Mouse (Mus musculus): ENCODE data around the gene Napepld. TPM values are rescaled to one million over a fixed set of nuclear protein-coding genes. Genes with fewer than 3 reads are reported as not detected.
A peak's percentile ranks its signal among the peaks of the same experiment; 100 is the strongest.
"Not testable (repeated sequence)": the region's sequence is repeated elsewhere in the genome, so short reads cannot be mapped to it uniquely, and the experiment has no call there.

Gene Napepld
- polyA plus RNA-seq, 1 experiment from 2014 or later = 1.1 TPM

GRCm38 (mm10) chr5:21700272-21700821 lies 849 bp downstream of the Napepld start:
- Histone ChIP-seq H3K9ac (ENCODE audit: low read depth, low read length) (peak overlapping the region; percentile 81), H3K4me3 (ENCODE audit: low read depth, low read length) (peak overlapping the region; percentile 84)
- WGBS (ENCODE audit: insufficient replicate concordance) = 20% methylated on average over 10 of the region's 10 CpGs

DNA sequence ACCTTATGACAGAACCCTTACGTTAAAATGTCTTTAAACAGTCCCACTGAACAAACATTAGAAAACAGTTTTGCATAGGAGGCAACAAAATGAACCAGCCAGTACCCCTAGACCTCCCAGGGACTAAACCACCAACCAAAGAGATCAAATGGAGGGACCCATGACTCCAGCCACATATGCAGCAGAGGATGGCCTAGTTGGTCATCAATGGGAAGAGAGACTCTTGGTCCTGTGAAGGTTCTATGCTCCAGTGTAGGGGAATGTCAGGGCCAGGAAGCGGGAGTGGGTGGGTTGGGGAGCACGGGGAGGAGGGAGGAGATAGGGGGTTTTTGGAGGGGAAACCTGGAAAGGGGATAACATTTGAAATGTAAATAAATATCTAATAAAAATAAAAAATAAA lies 1.6 kb downstream of the Napepld start:
- not testable (repeated sequence) for H3K4me3 ChIP-seq (ENCODE audit: low read depth, low read length); H3K4me1 ChIP-seq (ENCODE audit: control insufficient read depth, low read depth, low read length); H3K9me3 ChIP-seq (replicated peaks; ENCODE audit: control insufficient read depth, low read length); H3K9ac ChIP-seq (ENCODE audit: low read depth, low read length); H3K4me2 ChIP-seq (ENCODE audit: low read depth, low read length); H3K27ac ChIP-seq (ENCODE audit: low read length); H3K36me3 ChIP-seq (ENCODE audit: control insufficient read depth, insufficient read depth); H3K27me3 ChIP-seq (ENCODE audit: control insufficient read depth, insufficient read depth, low read depth, low read length); ATAC-seq (ENCODE audit: low read depth)
- WGBS (ENCODE audit: insufficient replicate concordance) = 78% methylated on average over 3 of the region's 3 CpGs

More at GRCm38 (mm10) chr5:21700272-21700821, 849 bp downstream of the Napepld start:
- ATAC-seq (ENCODE audit: low read depth) = no peak
- peak overlapping the region; percentile 98 for H3K4me2 ChIP-seq (ENCODE audit: low read depth, low read length)
- no peaks in the 10 kb centered on the region for H3K36me3 ChIP-seq (ENCODE audit: control insufficient read depth, insufficient read depth)
- no peaks in the 10 kb centered on the region for H3K9me3 ChIP-seq (replicated peaks; ENCODE audit: control insufficient read depth, low read length)
- H3K27ac ChIP-seq (ENCODE audit: low read length) = no peak overlapping the region
- peaks cover 6% of the 10 kb centered on the region for H3K4me1 ChIP-seq (ENCODE audit: control insufficient read depth, low read depth, low read length)
- no peaks in the 10 kb centered on the region for H3K27me3 ChIP-seq (ENCODE audit: control insufficient read depth, insufficient read depth, low read depth, low read length)

DNA sequence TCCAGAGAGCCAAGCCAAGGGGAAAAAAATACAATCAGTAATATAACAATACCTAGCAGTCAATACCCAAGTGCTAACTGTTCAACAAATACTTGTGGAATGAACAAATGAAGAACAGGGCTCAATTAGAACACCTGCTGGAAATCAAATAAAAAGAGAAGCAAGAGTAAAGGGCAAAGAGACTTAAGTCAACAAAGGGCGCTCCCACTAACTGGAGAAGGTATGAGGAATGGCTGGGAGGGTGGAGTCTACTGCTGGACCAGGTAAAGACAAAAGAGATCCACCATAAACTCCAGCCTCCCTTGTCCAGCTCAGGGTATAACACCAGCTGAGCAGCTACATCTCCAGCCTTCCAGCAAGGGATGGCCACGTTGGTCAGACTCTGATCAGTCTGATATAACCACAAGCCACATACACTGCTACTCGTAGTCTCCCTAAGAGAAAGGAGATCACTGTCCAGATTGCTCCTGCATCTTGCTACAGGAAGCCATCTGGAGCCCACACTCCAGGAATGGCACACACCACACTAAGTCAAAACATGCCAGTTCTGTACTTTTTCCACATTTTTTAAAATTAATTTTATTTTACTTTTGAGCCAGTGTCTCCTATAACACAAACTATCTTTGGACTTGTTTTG lies 6.2 kb downstream of the Napepld start:
- H3K27me3 ChIP-seq (ENCODE audit: control insufficient read depth, insufficient read depth, low read depth, low read length) = no peaks in the 10 kb centered on the region
- no peak overlapping the region for H3K4me3 ChIP-seq (ENCODE audit: low read depth, low read length)
- ATAC-seq (ENCODE audit: low read depth) = no peak
- H3K27ac ChIP-seq (ENCODE audit: low read length) = no peak overlapping the region
- WGBS (ENCODE audit: insufficient replicate concordance) = 35% methylated on average over 3 of the region's 3 CpGs
- H3K9me3 ChIP-seq (replicated peaks; ENCODE audit: control insufficient read depth, low read length) = no peaks in the 10 kb centered on the region
- no peak overlapping the region for H3K9ac ChIP-seq (ENCODE audit: low read depth, low read length)
- no peak overlapping the region for H3K4me2 ChIP-seq (ENCODE audit: low read depth, low read length)
- H3K36me3 ChIP-seq (ENCODE audit: control insufficient read depth, insufficient read depth) = no peaks in the 10 kb centered on the region
- H3K4me1 ChIP-seq (ENCODE audit: control insufficient read depth, low read depth, low read length) = no peaks in the 10 kb centered on the region

DNA sequence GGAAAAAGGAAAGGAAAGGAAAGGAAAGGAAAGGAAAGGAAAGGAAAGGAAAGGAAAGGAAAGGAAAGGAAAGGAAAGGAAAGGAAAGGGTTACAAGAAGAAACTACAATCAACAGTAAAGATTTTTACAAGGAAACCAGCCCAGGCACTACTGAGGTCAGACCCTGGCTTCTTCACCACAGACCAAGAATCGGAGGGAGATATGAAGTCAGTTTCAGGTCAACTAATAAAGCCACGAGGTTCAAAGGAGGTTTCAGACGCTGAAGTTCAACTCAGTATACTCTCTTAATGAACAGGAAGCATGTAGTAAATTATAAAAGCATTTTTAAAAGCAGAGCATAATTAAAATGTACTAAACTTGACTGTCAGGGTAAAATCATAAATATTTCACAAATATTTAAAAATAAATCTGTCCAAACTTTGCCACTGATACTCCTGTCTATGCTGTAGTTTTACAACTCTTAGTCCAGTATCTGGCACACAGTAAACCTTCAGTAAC lies 7.8 kb downstream of the Napepld start:
- no peaks in the 10 kb centered on the region for H3K27me3 ChIP-seq (ENCODE audit: control insufficient read depth, insufficient read depth, low read depth, low read length)
- WGBS (ENCODE audit: insufficient replicate concordance) = 37% methylated on average over 3 of the region's 3 CpGs
- H3K27ac ChIP-seq (ENCODE audit: low read length) = no peak overlapping the region
- H3K9me3 ChIP-seq (replicated peaks; ENCODE audit: control insufficient read depth, low read length) = no peaks in the 10 kb centered on the region
- no peak overlapping the region for H3K9ac ChIP-seq (ENCODE audit: low read depth, low read length)
- no peaks in the 10 kb centered on the region for H3K4me1 ChIP-seq (ENCODE audit: control insufficient read depth, low read depth, low read length)
- H3K36me3 ChIP-seq (ENCODE audit: control insufficient read depth, insufficient read depth) = no peaks in the 10 kb centered on the region
- no peak overlapping the region for H3K4me3 ChIP-seq (ENCODE audit: low read depth, low read length)
- no peak overlapping the region for H3K4me2 ChIP-seq (ENCODE audit: low read depth, low read length)
- ATAC-seq (ENCODE audit: low read depth) = no peak

- no peak for ATAC-seq (ENCODE audit: low read depth)
- no peak overlapping the region for H3K4me3 ChIP-seq (ENCODE audit: low read depth, low read length)
- no peak overlapping the region for H3K9ac ChIP-seq (ENCODE audit: low read depth, low read length)
- no peaks in the 10 kb centered on the region for H3K27me3 ChIP-seq (ENCODE audit: control insufficient read depth, insufficient read depth, low read depth, low read length)
- no peaks in the 10 kb centered on the region for H3K4me1 ChIP-seq (ENCODE audit: control insufficient read depth, low read depth, low read length)
- H3K27ac ChIP-seq (ENCODE audit: low read length) = no peak overlapping the region
- H3K4me2 ChIP-seq (ENCODE audit: low read depth, low read length) = no peak overlapping the region
- H3K36me3 ChIP-seq (ENCODE audit: control insufficient read depth, insufficient read depth) = no peaks in the 10 kb centered on the region
- WGBS (ENCODE audit: insufficient replicate concordance) = 64% methylated on average over 5 of the region's 5 CpGs
- H3K9me3 ChIP-seq (replicated peaks; ENCODE audit: control insufficient read depth, low read length) = no peaks in the 10 kb centered on the region
These were observed 9.0 kb downstream of the Napepld start for GRCm38 (mm10) chr5:21692230-21692629.

DNA sequence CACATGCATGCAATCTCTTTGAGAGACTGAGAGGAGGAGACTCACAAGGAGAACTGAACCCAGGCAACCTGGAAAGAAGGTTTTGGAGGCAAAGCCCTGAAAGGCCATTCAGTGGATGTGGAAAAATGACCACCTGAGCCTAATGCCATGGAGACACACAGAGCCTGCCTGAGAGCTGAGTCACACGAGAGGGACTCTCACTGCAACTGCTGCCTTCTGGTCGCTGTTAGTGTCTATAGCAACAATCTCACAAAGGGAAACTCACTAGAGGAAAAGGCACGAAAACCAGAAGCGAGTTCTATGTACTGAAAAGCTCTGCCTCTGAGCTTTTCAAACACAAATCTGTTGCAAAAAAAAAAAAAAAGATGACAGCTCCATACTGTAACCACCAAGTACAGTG lies 14.2 kb downstream of the Napepld start:
- no peak for ATAC-seq (ENCODE audit: low read depth)
- no peaks in the 10 kb centered on the region for H3K36me3 ChIP-seq (ENCODE audit: control insufficient read depth, insufficient read depth)
- no peaks in the 10 kb centered on the region for H3K9me3 ChIP-seq (replicated peaks; ENCODE audit: control insufficient read depth, low read length)

DNA sequence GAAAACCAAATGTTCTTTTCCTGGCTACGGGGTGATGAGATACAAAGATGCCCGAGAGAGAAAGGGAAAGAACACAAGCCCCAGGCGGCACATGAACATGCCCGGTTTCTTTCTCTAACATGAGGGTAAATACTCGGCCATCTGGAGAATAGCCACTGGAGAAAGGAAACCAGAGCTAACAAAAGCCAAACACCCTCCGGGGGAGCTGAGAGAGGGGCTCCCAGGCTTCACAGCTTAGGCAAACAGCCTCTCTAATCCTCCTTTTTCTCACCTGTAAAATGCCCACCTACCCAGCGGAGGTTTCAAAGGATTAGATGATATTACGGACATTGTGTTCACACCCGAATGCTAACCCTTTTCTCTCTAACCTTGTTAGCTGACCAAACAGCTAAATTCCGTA lies 16.2 kb downstream of the Napepld start:
- no peak overlapping the region for H3K27ac ChIP-seq (ENCODE audit: low read length)
- no peaks in the 10 kb centered on the region for H3K9me3 ChIP-seq (replicated peaks; ENCODE audit: control insufficient read depth, low read length)
- H3K27me3 ChIP-seq (ENCODE audit: control insufficient read depth, insufficient read depth, low read depth, low read length) = no peaks in the 10 kb centered on the region
- H3K4me1 ChIP-seq (ENCODE audit: control insufficient read depth, low read depth, low read length) = no peaks in the 10 kb centered on the region
- no peak overlapping the region for H3K9ac ChIP-seq (ENCODE audit: low read depth, low read length)
- ATAC-seq (ENCODE audit: low read depth) = no peak
- H3K4me3 ChIP-seq (ENCODE audit: low read depth, low read length) = no peak overlapping the region
- no peaks in the 10 kb centered on the region for H3K36me3 ChIP-seq (ENCODE audit: control insufficient read depth, insufficient read depth)
- no peak overlapping the region for H3K4me2 ChIP-seq (ENCODE audit: low read depth, low read length)
- 69% methylated on average over 10 of the region's 10 CpGs for WGBS (ENCODE audit: insufficient replicate concordance)

More for the DNA sequence above, 14.2 kb downstream of the Napepld start:
- no peak overlapping the region for H3K27ac ChIP-seq (ENCODE audit: low read length)
- H3K9ac ChIP-seq (ENCODE audit: low read depth, low read length) = no peak overlapping the region
- H3K4me2 ChIP-seq (ENCODE audit: low read depth, low read length) = no peak overlapping the region
- H3K4me3 ChIP-seq (ENCODE audit: low read depth, low read length) = no peak overlapping the region
- no peaks in the 10 kb centered on the region for H3K4me1 ChIP-seq (ENCODE audit: control insufficient read depth, low read depth, low read length)
- no peaks in the 10 kb centered on the region for H3K27me3 ChIP-seq (ENCODE audit: control insufficient read depth, insufficient read depth, low read depth, low read length)
- 30% methylated on average over 4 of the region's 4 CpGs for WGBS (ENCODE audit: insufficient replicate concordance)

DNA sequence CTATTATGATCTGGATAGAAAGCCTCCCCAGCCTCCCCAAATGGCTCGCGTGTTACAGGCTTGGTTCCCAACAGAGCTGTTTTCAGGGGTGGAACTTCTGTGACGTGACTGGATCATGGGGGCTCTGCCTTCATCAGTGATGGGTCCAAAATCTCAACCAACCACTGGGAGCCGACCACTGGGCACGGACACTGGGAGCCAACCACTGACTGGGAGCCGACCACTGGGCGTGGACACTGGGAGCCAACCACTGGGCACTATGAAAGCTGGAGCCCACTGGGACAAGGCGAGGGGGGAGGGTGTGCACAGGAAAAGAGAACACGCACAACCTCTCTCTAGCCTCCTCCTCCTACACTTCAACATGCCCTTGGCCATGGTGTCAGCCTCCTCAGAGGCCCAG lies 17.4 kb downstream of the Napepld start:
- no peak overlapping the region for H3K9ac ChIP-seq (ENCODE audit: low read depth, low read length)
- no peak for ATAC-seq (ENCODE audit: low read depth)
- H3K4me1 ChIP-seq (ENCODE audit: control insufficient read depth, low read depth, low read length) = no peaks in the 10 kb centered on the region
- no peak overlapping the region for H3K4me2 ChIP-seq (ENCODE audit: low read depth, low read length)
- no peaks in the 10 kb centered on the region for H3K9me3 ChIP-seq (replicated peaks; ENCODE audit: control insufficient read depth, low read length)
- no peak overlapping the region for H3K4me3 ChIP-seq (ENCODE audit: low read depth, low read length)
- H3K27me3 ChIP-seq (ENCODE audit: control insufficient read depth, insufficient read depth, low read depth, low read length) = no peaks in the 10 kb centered on the region
- 75% methylated on average over 9 of the region's 9 CpGs for WGBS (ENCODE audit: insufficient replicate concordance)
- H3K36me3 ChIP-seq (ENCODE audit: control insufficient read depth, insufficient read depth) = no peaks in the 10 kb centered on the region
- H3K27ac ChIP-seq (ENCODE audit: low read length) = no peak overlapping the region

DNA sequence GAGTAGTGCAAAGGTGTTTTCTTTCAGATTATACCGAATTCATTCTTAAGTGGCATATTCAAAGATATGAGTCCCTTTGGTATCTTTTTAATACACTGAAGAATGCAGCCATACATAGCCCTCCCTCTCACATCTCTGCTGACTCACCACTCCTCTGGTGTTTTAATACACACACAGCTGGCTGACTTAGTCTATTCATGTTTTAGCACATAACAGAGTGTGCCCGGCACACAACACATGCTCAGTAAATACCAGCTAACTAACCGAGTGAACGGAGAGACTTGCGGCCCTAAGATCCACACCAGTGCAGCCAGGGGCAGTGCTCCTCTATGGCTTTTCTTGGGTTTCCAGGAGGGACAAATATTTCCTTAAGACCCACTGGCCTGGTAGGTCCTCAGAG lies 20.3 kb downstream of the Napepld start:
- ATAC-seq (ENCODE audit: low read depth) = no peak
- no peaks in the 10 kb centered on the region for H3K4me1 ChIP-seq (ENCODE audit: control insufficient read depth, low read depth, low read length)
- no peak overlapping the region for H3K27ac ChIP-seq (ENCODE audit: low read length)
- no peak overlapping the region for H3K4me2 ChIP-seq (ENCODE audit: low read depth, low read length)
- no peaks in the 10 kb centered on the region for H3K27me3 ChIP-seq (ENCODE audit: control insufficient read depth, insufficient read depth, low read depth, low read length)
- H3K36me3 ChIP-seq (ENCODE audit: control insufficient read depth, insufficient read depth) = no peaks in the 10 kb centered on the region
- H3K9ac ChIP-seq (ENCODE audit: low read depth, low read length) = no peak overlapping the region
- no peaks in the 10 kb centered on the region for H3K9me3 ChIP-seq (replicated peaks; ENCODE audit: control insufficient read depth, low read length)
- WGBS (ENCODE audit: insufficient replicate concordance) = 67% methylated on average over 5 of the region's 5 CpGs
- no peak overlapping the region for H3K4me3 ChIP-seq (ENCODE audit: low read depth, low read length)

Measured in liver, embryonic 16.5 days (tissue).